Mouse (Mus musculus) forebrain, embryonic 15.5 days (tissue): Measurements from ENCODE around the gene Gucy2d. TPM values are rescaled to one million over a fixed set of nuclear protein-coding genes. Genes with fewer than 3 reads are reported as not detected.

Experiments used
- ATAC-seq: fragments of 200-750 bp; cut with Nextera tagmentation; replicated peaks from 2 replicates; pipeline ENCODE4 v1.8.0; 2017; ENCODE audit warnings: mild to moderate bottlenecking, moderate TSS enrichment, moderate library complexity
- H3K27ac ChIP-seq: fragments of 300-500 bp; sonication (generic); replicated peaks from 2 replicates; pipeline ENCODE4 v1.5.1; 2015; ENCODE audit warnings: mild to moderate bottlenecking, inconsistent platforms
- H3K27me3 ChIP-seq: fragments of 300-500 bp; sonication (generic); 2 replicates; pipeline ENCODE4 v1.6.1; 2015; ENCODE audit warnings: inconsistent platforms
- H3K36me3 ChIP-seq: fragments of 300-500 bp; sonication (generic); 2 replicates; pipeline ENCODE4 v1.6.1; 2015; ENCODE audit warnings: mild to moderate bottlenecking, inconsistent platforms
- H3K4me1 ChIP-seq: fragments of 300-500 bp; sonication (generic); 2 replicates; pipeline ENCODE4 v1.6.1; 2015; ENCODE audit warnings: inconsistent platforms
- H3K4me2 ChIP-seq: fragments of 300-500 bp; sonication (generic); replicated peaks from 2 replicates; pipeline ENCODE4 v1.6.1; 2015; ENCODE audit warnings: mild to moderate bottlenecking, inconsistent platforms
- H3K4me3 ChIP-seq: fragments of 300-500 bp; sonication (generic); 2 replicates; pipeline ENCODE4 v1.5.1; 2015; ENCODE audit warnings: mild to moderate bottlenecking, inconsistent platforms
- H3K9ac ChIP-seq: fragments of 300-500 bp; sonication (generic); replicated peaks from 2 replicates; pipeline ENCODE4 v1.6.1; 2015; ENCODE audit warnings: mild to moderate bottlenecking, inconsistent platforms
- H3K9me3 ChIP-seq: fragments of 300-500 bp; sonication (generic); 2 replicates; pipeline ENCODE4 v1.6.1; 2016; ENCODE audit warnings: inconsistent platforms
- WGBS: fragments of 180-500 bp; shearing (Covaris S2); methylation state at CpG from one replicate; pipeline ENCODE4 v1.1.7; 2015; ENCODE audit warnings: mixed read lengths; 5-methylcytosine and 5-hydroxymethylcytosine counted together
- polyA plus RNA-seq: library from polyadenylated mRNA; unstranded; fragments of >200 nt; fragmentation: Nextera tagmentation; extraction: Ambion mirVana; gene quantifications from 2 replicates; pipeline ENCODE4 v1.2.1, GENCODE M21; 2015

The Gucy2d gene
- polyA plus RNA-seq, 1 experiment from 2014 or later = not detected

GRCm38 (mm10) chr7:98484878-98485277 lies 44.7 kb downstream of the Gucy2d start:
- no peak overlapping the region for H3K27ac ChIP-seq
- H3K4me3 ChIP-seq = no peak overlapping the region
- H3K4me1 ChIP-seq = peaks cover 9% of the 10 kb centered on the region
- H3K4me2 ChIP-seq = no peak overlapping the region
- H3K36me3 ChIP-seq = no peaks in the 10 kb centered on the region
- H3K9ac ChIP-seq = no peak overlapping the region
- 91% methylated on average over 3 of the region's 3 CpGs for WGBS
- ATAC-seq = no peak
- H3K9me3 ChIP-seq = no peaks in the 10 kb centered on the region
- H3K27me3 ChIP-seq = no peaks in the 10 kb centered on the region

GRCm38 (mm10) chr7:98485508-98485907 lies 45.3 kb downstream of the Gucy2d start:
- 90% methylated on average over 4 of the region's 4 CpGs for WGBS

GRCm38 (mm10) chr7:98486471-98486917 lies 46.3 kb downstream of the Gucy2d start:
- peaks cover 9% of the 10 kb centered on the region for H3K4me1 ChIP-seq
- no peak overlapping the region for H3K4me3 ChIP-seq
- no peak overlapping the region for H3K4me2 ChIP-seq
- WGBS = 40% methylated on average over 7 of the region's 7 CpGs
- no peak for ATAC-seq
- H3K36me3 ChIP-seq = no peaks in the 10 kb centered on the region
- H3K27me3 ChIP-seq = peaks cover 2% of the 10 kb centered on the region; the same call in 1 of the 2 replicates
- H3K9ac ChIP-seq = no peak overlapping the region
- H3K27ac ChIP-seq = no peak overlapping the region
- H3K9me3 ChIP-seq = no peaks in the 10 kb centered on the region

More at GRCm38 (mm10) chr7:98485508-98485907, 45.3 kb downstream of the Gucy2d start:
- Histone ChIP-seq H3K27me3 (peaks cover 2% of the 10 kb centered on the region; the same call in 1 of the 2 replicates), H3K27ac (no peak overlapping the region), H3K9me3 (no peaks in the 10 kb centered on the region), H3K36me3 (no peaks in the 10 kb centered on the region), H3K9ac (no peak overlapping the region), H3K4me2 (no peak overlapping the region), H3K4me1 (peaks cover 9% of the 10 kb centered on the region), H3K4me3 (no peak overlapping the region)
- ATAC-seq = no peak

GRCm38 (mm10) chr7:98487202-98487980 lies 47.2 kb downstream of the Gucy2d start:
- Histone ChIP-seq H3K4me3 (no peak overlapping the region), H3K4me1 (peaks cover 9% of the 10 kb centered on the region), H3K36me3 (no peaks in the 10 kb centered on the region), H3K9ac (no peak overlapping the region), H3K27ac (no peak overlapping the region), H3K9me3 (no peaks in the 10 kb centered on the region), H3K27me3 (peaks cover 2% of the 10 kb centered on the region; the same call in 1 of the 2 replicates), H3K4me2 (no peak overlapping the region)
- no peak for ATAC-seq
- 86% methylated on average over 11 of the region's 11 CpGs for WGBS

GRCm38 (mm10) chr7:98488398-98489130 lies 48.3 kb downstream of the Gucy2d start:
- 92% methylated on average over 13 of the region's 13 CpGs for WGBS
- H3K4me3 ChIP-seq = no peak overlapping the region
- H3K27me3 ChIP-seq = peaks cover 2% of the 10 kb centered on the region; the same call in 1 of the 2 replicates
- no peak overlapping the region for H3K4me2 ChIP-seq
- H3K36me3 ChIP-seq = no peaks in the 10 kb centered on the region
- H3K9me3 ChIP-seq = no peaks in the 10 kb centered on the region
- H3K27ac ChIP-seq = no peak overlapping the region
- H3K9ac ChIP-seq = no peak overlapping the region
- no peak for ATAC-seq
- peaks cover 9% of the 10 kb centered on the region for H3K4me1 ChIP-seq

GRCm38 (mm10) chr7:98489131-98489530 lies 48.9 kb downstream of the Gucy2d start, which contains the start of gene Lrrc32:
Gene Lrrc32 (plus strand): TSS chr7:98489283.
- 51% methylated on average over 6 of the region's 6 CpGs for WGBS
- H3K4me2 ChIP-seq = peak within 1 kb of the TSS; percentile 78
- no peak within 1 kb of the TSS for H3K27ac ChIP-seq
- ATAC-seq = peak; percentile 30; the same call in 1 of the 2 replicates
- peak within 1 kb of the TSS; percentile 56 for H3K4me3 ChIP-seq
- peaks cover 2% of the 10 kb centered on the region; the same call in 1 of the 2 replicates for H3K27me3 ChIP-seq
- H3K9ac ChIP-seq = peak within 1 kb of the TSS; percentile 52
- H3K4me1 ChIP-seq = peaks cover 9% of the 10 kb centered on the region
- H3K9me3 ChIP-seq = no peaks in the 10 kb centered on the region
- no peaks in the 10 kb centered on the region for H3K36me3 ChIP-seq

- Histone ChIP-seq H3K4me1 (peaks cover 9% of the 10 kb centered on the region), H3K9me3 (no peaks in the 10 kb centered on the region), H3K27me3 (peaks cover 2% of the 10 kb centered on the region; the same call in 1 of the 2 replicates), H3K9ac (peak overlapping the region; percentile 52), H3K27ac (no peak overlapping the region), H3K4me3 (peak overlapping the region; percentile 56), H3K36me3 (no peaks in the 10 kb centered on the region), H3K4me2 (peak overlapping the region; percentile 78)
- WGBS = under 1% methylated on average over 48 of the region's 50 CpGs
- peak; percentile 83 for ATAC-seq
Measured at GRCm38 (mm10) chr7:98489623-98490084, 49.4 kb downstream of the Gucy2d start.

GRCm38 (mm10) chr7:98490328-98490727 lies 50.1 kb downstream of the Gucy2d start:
- Histone ChIP-seq H3K9ac (no peak overlapping the region), H3K27me3 (peaks cover 2% of the 10 kb centered on the region; the same call in 1 of the 2 replicates), H3K27ac (no peak overlapping the region), H3K4me2 (peak overlapping the region; percentile 78), H3K4me1 (peaks cover 9% of the 10 kb centered on the region), H3K9me3 (no peaks in the 10 kb centered on the region), H3K36me3 (no peaks in the 10 kb centered on the region), H3K4me3 (peak overlapping the region; percentile 56)
- 64% methylated on average over 4 of the region's 4 CpGs for WGBS
- ATAC-seq = peak; percentile 17; the same call in 1 of the 2 replicates

- no peaks in the 10 kb centered on the region for H3K36me3 ChIP-seq
- H3K9ac ChIP-seq = no peak overlapping the region
- peaks cover 9% of the 10 kb centered on the region for H3K4me1 ChIP-seq
- no peak for ATAC-seq
- H3K4me2 ChIP-seq = no peak overlapping the region
- 96% methylated on average over 6 of the region's 6 CpGs for WGBS
- peaks cover 2% of the 10 kb centered on the region; the same call in 1 of the 2 replicates for H3K27me3 ChIP-seq
- no peak overlapping the region for H3K27ac ChIP-seq
- no peak overlapping the region for H3K4me3 ChIP-seq
- H3K9me3 ChIP-seq = no peaks in the 10 kb centered on the region
Measured at GRCm38 (mm10) chr7:98490911-98491310, 50.7 kb downstream of the Gucy2d start.

- H3K4me1 ChIP-seq = peaks cover 6% of the 10 kb centered on the region
- ATAC-seq = no peak
- WGBS = 67% methylated on average over 9 of the region's 9 CpGs
- peaks cover 2% of the 10 kb centered on the region; the same call in 1 of the 2 replicates for H3K27me3 ChIP-seq
- no peaks in the 10 kb centered on the region for H3K9me3 ChIP-seq
- no peaks in the 10 kb centered on the region for H3K36me3 ChIP-seq
- H3K4me2 ChIP-seq = no peak overlapping the region
- H3K27ac ChIP-seq = no peak overlapping the region
- no peak overlapping the region for H3K9ac ChIP-seq
- H3K4me3 ChIP-seq = no peak overlapping the region
Measured at GRCm38 (mm10) chr7:98491451-98492200, 51.4 kb downstream of the Gucy2d start.

- Histone ChIP-seq H3K9ac (no peak overlapping the region), H3K4me2 (no peak overlapping the region), H3K9me3 (no peaks in the 10 kb centered on the region), H3K27me3 (peaks cover 2% of the 10 kb centered on the region; the same call in 1 of the 2 replicates), H3K4me3 (no peak overlapping the region), H3K36me3 (no peaks in the 10 kb centered on the region), H3K4me1 (peaks cover 6% of the 10 kb centered on the region), H3K27ac (no peak overlapping the region)
- no peak for ATAC-seq
- 70% methylated on average over 5 of the region's 5 CpGs for WGBS
Measured at GRCm38 (mm10) chr7:98492331-98492730, 52.1 kb downstream of the Gucy2d start.
